Mouse (Mus musculus) kidney, adult 18-20 months (tissue): ENCODE measurements at regions not wholly inside any gene's neighbourhood (a gene's known extent, or its start where the extent isn't known, plus 50 kb on each side); places are given as distances from the start of the nearest gene placed in this dataset.

Experiments used
- DNase-seq: peaks from one replicate; pipeline ENCODE4 v3.0.0; 2021

DNA sequence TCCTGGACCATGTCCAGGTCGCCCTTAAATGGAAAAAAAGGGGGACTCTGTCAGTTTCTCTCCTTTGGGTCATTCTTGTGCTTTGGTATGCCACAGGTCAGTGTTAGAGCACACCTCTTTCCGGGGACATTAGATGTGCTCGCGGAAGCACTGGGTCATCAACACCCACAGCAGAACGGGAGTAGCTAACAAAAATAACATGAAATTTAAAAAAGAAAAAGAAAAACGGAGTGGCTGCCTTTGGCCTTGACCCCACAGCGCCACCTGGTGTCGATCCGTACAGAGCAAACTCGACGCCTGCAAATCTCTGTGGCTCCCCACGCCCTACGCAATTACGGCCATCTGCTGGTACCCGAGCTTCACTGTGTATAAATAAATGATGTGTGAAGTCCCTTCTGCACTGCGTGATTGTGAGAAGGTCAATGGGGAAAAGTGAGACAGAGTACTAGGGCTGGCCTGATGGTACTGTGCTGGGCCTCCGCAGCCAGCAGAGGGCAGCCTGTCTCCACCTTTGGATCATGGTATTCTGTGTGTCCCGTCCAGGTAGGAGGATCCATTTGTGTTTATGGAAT is 99.0 kb upstream of the Slc7a12 start:
- DNase-seq = peak; percentile 85

GRCm38 (mm10) chr3:14390656-14391055 is 89.8 kb upstream of the Slc7a12 start:
- DNase-seq = no peak

GRCm38 (mm10) chr3:14398676-14399075 is 81.8 kb upstream of the Slc7a12 start:
- no peak for DNase-seq

DNA sequence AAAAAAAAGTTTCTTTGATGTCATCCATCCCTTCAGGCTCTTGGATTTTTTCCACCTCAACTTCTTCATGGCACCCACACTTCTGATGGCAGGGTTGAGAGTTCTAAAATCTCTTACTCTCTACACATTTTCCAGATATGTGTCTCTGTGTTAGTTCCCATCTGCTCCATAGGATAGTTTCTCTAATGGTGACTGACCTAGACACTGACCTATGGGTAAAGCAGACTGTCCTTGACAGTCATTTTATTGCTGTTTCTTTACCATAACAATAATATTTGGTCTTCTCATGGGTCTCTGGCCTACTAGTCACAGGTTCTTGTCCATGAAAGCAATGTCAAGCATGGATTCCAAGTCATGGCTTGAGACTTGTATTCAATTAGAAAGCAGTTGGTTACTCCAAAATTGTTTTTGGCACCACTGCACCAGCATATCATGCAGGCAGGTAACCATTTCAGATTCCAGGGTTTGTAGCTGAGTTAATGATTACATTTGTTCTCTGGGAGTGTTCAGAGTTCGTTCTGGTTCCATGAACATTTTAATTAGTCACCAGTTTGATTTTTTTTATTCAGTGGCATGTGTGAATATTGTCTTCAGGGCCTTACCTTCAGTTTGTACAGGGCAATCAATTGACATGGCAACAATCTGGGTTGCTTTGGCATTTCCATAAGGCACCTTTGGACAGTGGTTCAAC is 71.9 kb upstream of the Slc7a12 start:
- DNase-seq = no peak
